Mouse (Mus musculus) G1E (cell line): ENCODE data around the gene Map3k21. TPM values are rescaled to one million over a fixed set of nuclear protein-coding genes. Genes with fewer than 3 reads are reported as not detected.

Experiments used
- ATAC-seq: 2 replicates; pipeline ENCODE4 v1.8.0; 2016; ENCODE audit warnings: mild to moderate bottlenecking; ENCODE audit not compliant: insufficient number of reproducible peaks, poor library complexity, low FRiP score, severe bottlenecking; ENCODE audit errors: extremely low read depth
- DNase-seq: peaks from one replicate; pipeline ENCODE4 v3.0.0; 2012; ENCODE audit warnings: low spot score
- H3K27me3 ChIP-seq: 2 replicates; pipeline ENCODE4 v1.6.1; 2012; ENCODE audit warnings: mild to moderate bottlenecking, low read length, inconsistent platforms; ENCODE audit not compliant: insufficient read depth
- H3K36me3 ChIP-seq: replicated peaks from 2 replicates; pipeline ENCODE3; 2012; ENCODE audit warnings: mild to moderate bottlenecking, inconsistent platforms
- H3K4me1 ChIP-seq: 2 replicates; pipeline ENCODE4 v1.6.1; 2012; ENCODE audit warnings: low read depth, low read length, inconsistent platforms, mixed read lengths; ENCODE audit not compliant: insufficient read depth
- H3K4me3 ChIP-seq: 2 replicates; pipeline ENCODE4 v1.5.1; 2012; ENCODE audit warnings: low read depth, mild to moderate bottlenecking, inconsistent platforms, low read length, moderate library complexity, mixed read lengths
- H3K9me3 ChIP-seq: replicated peaks from 2 replicates; pipeline ENCODE4 v1.6.1; 2012; ENCODE audit warnings: inconsistent platforms
- CTCF ChIP-seq: IDR thresholded peaks from 2 replicates; pipeline ENCODE4 v1.5.1; 2012; ENCODE audit warnings: low read depth, low read length, inconsistent platforms, mixed read lengths
- GATA1 ChIP-seq: IDR thresholded peaks from 2 replicates; pipeline ENCODE4 v1.6.1; 2012; ENCODE audit warnings: borderline replicate concordance, low read length, inconsistent platforms, mixed read lengths
- GATA2 ChIP-seq: IDR thresholded peaks from 2 replicates; pipeline ENCODE4 v1.6.1; 2012; ENCODE audit warnings: low read depth, low read length, inconsistent platforms, borderline replicate concordance
- POLR2AphosphoS5 ChIP-seq: IDR thresholded peaks from 2 replicates; pipeline ENCODE4 v1.6.1; 2012; ENCODE audit warnings: low read depth, low read length, inconsistent platforms; ENCODE audit not compliant: insufficient replicate concordance
- TAL1 ChIP-seq: conservative IDR thresholded peaks from 2 replicates; pipeline ENCODE4 v1.6.1; 2012; ENCODE audit warnings: low read depth, low read length, inconsistent platforms, mixed read lengths
- polyA plus RNA-seq: library from polyadenylated mRNA; stranded (reverse); fragments of >175 nt; gene quantifications from 2 replicates; pipeline ENCODE4 v1.2.3, GENCODE M21; 2012
- total RNA-seq, 2 experiments: library from RNA; stranded (forward) in 1 of 2; stranded (reverse) in 1 of 2; fragments of 200-1000 nt in 1 of 2; fragments of >200 nt in 1 of 2; fragmentation: Nextera tagmentation in 1 of 2; gene quantifications; 2 replicates each; pipeline ENCODE4 v1.2.3; 2014 to 2017

Gene Map3k21
- total and polyA plus RNA-seq, 3 experiments, result 0.05 TPM; not detected in 2

DNA sequence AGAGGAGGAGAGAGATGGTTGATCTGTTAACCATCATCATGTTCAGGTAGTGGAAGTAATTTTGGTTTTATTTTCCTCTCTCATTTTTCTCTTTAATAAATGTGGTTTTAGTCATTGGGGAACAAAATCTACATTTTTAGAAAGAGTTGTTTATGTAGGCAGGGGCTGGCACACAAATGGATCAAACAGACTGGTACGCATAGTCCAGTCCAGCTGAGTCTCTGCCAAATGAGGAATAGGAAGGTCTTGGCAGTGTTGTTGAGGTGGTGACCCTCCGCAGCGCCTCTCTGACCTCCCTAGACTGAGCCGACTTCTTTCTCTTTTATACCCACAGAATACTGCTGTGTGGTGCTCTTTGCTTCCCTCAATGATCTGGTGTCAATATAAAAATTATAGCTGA lies 65.7 kb downstream of the Map3k21 start:
- Histone ChIP-seq H3K4me3 (no peak overlapping the region), H3K4me1 (no peaks in the 10 kb centered on the region), H3K27me3 (no peaks in the 10 kb centered on the region), H3K36me3 (no peaks in the 10 kb centered on the region), H3K9me3 (peaks cover 71% of the 10 kb centered on the region)
- ATAC-seq (no peak), DNase-seq (no peak)
- no peak for TF ChIP-seq GATA1
- no peak for TF ChIP-seq CTCF
- no peak for TF ChIP-seq GATA2
- no peak for TF ChIP-seq TAL1
- no peak for TF ChIP-seq POLR2AphosphoS5

DNA sequence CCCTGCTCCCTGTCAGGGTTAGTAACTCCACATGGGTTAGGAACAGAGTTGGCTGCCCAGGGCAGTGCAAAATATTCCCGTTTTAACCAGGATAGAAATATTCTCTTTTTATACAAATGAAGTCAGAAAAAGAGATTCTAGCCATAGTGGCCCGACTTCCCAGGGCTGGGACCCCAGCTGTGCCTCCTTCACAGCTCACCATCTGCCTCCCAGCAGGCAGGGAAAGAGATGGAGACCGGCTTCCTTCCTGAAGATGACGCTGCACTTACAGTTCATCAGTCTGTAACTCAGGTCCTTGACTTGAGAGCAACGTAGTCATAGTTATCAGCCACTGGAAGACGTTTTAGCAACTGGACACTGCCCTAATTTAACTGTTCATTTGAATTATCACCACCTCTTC lies 70.6 kb downstream of the Map3k21 start:
- ATAC-seq (no peak), DNase-seq (no peak)
- no peaks in the 10 kb centered on the region for H3K27me3 ChIP-seq
- H3K9me3 ChIP-seq, result peaks cover 61% of the 10 kb centered on the region
- H3K36me3 ChIP-seq, result no peaks in the 10 kb centered on the region
- no peak for TF ChIP-seq CTCF
- no peak for TF ChIP-seq GATA2
- no peaks in the 10 kb centered on the region for H3K4me1 ChIP-seq
- H3K4me3 ChIP-seq, result no peak overlapping the region

DNA sequence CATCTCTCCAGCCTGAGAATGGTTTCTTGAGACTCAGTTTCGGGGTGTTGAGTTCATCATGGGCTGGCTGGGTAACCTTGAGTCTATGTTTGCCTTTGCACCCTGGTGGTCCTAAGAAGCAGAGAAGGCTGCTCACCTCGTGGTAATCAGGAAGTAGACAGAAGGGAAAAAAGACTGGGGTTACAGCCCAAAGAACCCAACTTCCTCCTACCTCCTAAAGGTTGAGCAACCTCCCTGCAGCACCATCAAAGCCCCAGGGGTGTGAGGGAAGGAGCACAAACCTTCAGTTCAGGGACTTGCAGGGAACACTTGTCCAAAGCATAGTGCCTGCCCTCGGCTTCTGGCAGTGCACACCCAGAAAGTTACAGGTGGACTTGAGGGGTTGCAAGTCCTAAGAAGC lies 73.3 kb downstream of the Map3k21 start:
- Histone ChIP-seq H3K4me1 (no peaks in the 10 kb centered on the region), H3K4me3 (no peak overlapping the region), H3K27me3 (no peaks in the 10 kb centered on the region), H3K9me3 (peaks cover 68% of the 10 kb centered on the region), H3K36me3 (no peaks in the 10 kb centered on the region)
- no peak for TF ChIP-seq GATA2
- no peak for TF ChIP-seq POLR2AphosphoS5
- no peak for TF ChIP-seq TAL1
- TF ChIP-seq CTCF, result no peak
- no peak for TF ChIP-seq GATA1
- ATAC-seq (no peak), DNase-seq (no peak)

DNA sequence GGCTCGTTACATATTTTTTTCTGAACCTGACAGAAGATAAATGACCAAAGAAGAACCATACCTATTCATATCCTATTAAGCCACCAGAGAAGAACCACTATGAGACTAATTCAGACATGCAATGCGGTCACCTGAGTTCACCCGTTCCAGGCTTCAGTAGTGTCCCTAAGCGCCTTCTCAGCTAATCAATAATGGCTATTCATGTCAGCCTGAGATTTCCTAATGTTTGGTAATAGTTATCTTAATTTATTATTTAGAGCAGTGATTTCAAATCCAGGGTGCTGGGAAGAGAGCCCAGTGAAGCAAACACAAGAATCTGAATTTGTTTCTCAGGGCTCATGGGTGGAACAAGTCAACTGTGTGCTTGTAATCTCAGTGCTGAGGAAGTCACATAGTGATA lies 73.9 kb downstream of the Map3k21 start:
- TF ChIP-seq CTCF (no peak), GATA2 (no peak), POLR2AphosphoS5 (no peak), GATA1 (no peak), TAL1 (no peak)
- ATAC-seq (no peak), DNase-seq (no peak)

DNA sequence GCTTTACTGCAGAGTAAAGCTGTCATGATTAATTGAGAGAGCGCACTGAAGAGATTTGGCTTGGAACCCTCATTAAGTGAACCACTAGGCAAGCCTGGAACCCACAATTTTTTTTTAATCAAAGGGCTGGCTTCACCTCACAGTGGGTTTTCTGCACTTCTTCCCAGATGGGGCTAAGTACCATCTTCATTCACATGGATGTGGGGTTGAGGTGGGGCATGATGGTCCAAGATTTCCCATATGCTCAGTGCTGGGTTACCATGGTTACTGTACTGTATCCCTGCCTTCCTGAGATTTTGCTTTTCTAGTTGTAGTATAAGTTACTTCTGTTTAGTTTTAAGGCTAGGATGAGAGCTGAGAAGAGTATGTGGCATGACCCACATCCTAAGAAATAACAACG lies 75.1 kb downstream of the Map3k21 start:
- no peak for DNase-seq
- no peak for TF ChIP-seq POLR2AphosphoS5
- TF ChIP-seq TAL1, result no peak
- TF ChIP-seq GATA2, result no peak
- no peak for TF ChIP-seq CTCF
- no peak for TF ChIP-seq GATA1
- H3K4me1 ChIP-seq, result no peaks in the 10 kb centered on the region
- no peak overlapping the region for H3K4me3 ChIP-seq
- H3K27me3 ChIP-seq, result no peaks in the 10 kb centered on the region
- peaks cover 63% of the 10 kb centered on the region for H3K9me3 ChIP-seq
- ATAC-seq, result no peak
- no peaks in the 10 kb centered on the region for H3K36me3 ChIP-seq

More for the DNA sequence above, 73.9 kb downstream of the Map3k21 start:
- H3K4me3 ChIP-seq, result no peak overlapping the region
- H3K4me1 ChIP-seq, result no peaks in the 10 kb centered on the region
- peaks cover 63% of the 10 kb centered on the region for H3K9me3 ChIP-seq
- no peaks in the 10 kb centered on the region for H3K36me3 ChIP-seq
- H3K27me3 ChIP-seq, result no peaks in the 10 kb centered on the region

DNA sequence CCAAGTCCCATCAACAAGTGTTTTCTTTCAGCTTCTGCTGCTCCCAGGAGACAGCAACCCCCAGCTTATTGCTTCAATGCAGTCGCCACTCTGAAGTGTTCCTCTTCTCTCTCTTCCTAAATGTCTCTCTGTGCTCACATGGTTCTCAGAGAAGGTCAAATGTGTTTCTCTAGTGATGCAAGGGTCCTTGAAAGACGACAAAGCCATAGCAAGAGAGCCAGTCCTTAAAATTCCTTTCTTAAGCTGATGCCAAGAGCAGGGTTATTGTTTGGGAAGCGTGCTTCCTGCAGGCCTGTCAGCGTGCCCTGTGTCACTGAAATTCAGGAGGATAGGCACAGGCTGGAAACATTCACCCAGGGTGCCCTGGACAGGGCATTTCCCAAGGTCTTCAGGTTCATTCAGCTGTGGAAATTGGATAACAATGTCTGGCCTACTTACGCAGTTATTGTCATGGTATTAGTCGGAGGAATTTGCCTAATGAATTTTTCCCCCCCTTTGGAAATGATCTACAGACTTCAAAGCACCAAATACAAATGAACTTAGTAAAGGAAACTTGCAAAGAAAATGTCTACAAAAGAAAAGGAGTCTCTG lies 76.8 kb downstream of the Map3k21 start:
- DNase-seq (no peak), ATAC-seq (no peak)
- TF ChIP-seq CTCF, result no peak
- Histone ChIP-seq H3K9me3 (peaks cover 62% of the 10 kb centered on the region), H3K27me3 (no peaks in the 10 kb centered on the region), H3K4me3 (no peak overlapping the region), H3K36me3 (no peaks in the 10 kb centered on the region), H3K4me1 (no peaks in the 10 kb centered on the region)

DNA sequence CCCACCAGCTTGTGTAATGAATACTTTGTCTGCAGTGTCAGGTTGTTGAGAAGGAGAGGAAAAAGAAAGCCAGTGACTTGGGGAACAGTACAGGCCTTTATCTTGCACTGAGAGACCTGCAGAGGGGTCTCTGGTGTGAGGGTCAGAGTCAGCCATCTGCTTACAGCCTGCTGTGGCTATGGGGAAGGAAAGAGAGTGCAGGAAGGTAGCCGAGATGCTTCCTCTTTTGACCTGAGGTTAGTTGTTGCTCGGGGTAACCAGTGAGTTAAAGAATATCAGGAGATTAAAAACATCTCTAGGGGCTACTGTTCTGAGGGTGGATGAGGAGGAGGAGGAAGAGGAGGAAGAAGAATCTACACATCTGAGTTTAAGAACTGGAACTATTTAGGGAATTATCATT lies 77.7 kb downstream of the Map3k21 start:
- peaks cover 69% of the 10 kb centered on the region for H3K9me3 ChIP-seq
- H3K27me3 ChIP-seq, result no peaks in the 10 kb centered on the region
- H3K4me3 ChIP-seq, result no peak overlapping the region
- TF ChIP-seq GATA1 (no peak), TAL1 (no peak), GATA2 (no peak), CTCF (no peak), POLR2AphosphoS5 (no peak)
- ATAC-seq, result no peak
- no peaks in the 10 kb centered on the region for H3K4me1 ChIP-seq
- H3K36me3 ChIP-seq, result no peaks in the 10 kb centered on the region
- no peak for DNase-seq
